Mouse (Mus musculus): ENCODE results near the gene Itpkc.

The Itpkc gene

GRCm38 (mm10) chr7:27235726-27236125 is 7.3 kb upstream of the Itpkc start:
- DNase-seq (ENCODE audit: low read depth) = no peak

GRCm38 (mm10) chr7:27233300-27233699 is 4.8 kb upstream of the Itpkc start:
- DNase-seq (ENCODE audit: low read depth) = no peak

DNA sequence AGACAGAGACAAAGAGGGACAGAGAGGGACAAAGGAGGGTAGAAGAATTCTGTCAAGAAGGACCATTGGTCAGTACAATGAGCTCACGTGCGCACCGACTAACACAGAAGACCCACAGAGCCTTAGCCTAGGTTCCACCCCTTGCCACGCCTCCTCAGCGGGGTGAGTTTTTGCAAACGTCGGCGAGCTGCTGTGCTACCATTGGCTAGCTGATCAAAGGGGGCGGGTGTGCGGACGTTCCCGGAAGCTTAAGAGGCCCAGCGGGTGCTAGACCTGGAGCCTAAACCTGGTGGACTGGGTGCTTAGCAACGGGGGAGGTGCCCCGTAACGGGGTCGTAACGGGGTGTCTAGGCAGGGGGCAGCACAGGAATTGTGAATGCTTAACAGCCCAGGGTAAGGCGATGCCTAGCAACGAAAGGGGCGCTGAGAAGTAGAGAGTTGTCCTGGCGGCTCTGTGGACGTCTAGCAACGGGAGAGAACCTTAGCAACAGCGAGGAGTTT is 4.4 kb upstream of the Itpkc start, which contains the start of gene Coq8b:
Gene Coq8b (plus strand): TSS at position 243 of the 501 bp plus-strand sequence.
- peak; percentile 94 for DNase-seq (ENCODE audit: low read depth)

- no peak for DNase-seq (ENCODE audit: low read depth)
These were observed 3.4 kb upstream of the Itpkc start for GRCm38 (mm10) chr7:27231693-27232331.

- DNase-seq (ENCODE audit: low read depth) = peak; percentile 60
These were observed 2.3 kb upstream of the Itpkc start for GRCm38 (mm10) chr7:27230781-27231180.

DNA sequence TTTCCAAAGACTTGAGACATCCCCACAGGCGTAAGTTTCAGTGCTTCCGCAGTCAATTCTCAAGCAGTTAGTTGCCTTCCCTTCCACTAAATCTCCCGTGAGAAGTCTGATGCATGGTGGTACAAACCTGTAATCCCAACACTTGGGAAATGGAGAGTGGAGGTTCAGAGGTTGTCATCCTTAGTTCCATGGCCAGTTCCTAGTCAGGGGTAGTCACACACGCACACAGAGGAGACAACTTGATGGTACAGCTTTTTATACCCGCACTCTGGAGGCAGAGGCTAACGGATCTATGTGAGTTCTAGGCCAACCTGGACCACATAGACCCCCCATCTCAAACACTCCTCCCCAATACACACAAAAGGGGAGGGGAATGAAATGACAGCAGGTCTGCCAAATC is 404 bp upstream of the Itpkc start:
- DNase-seq (ENCODE audit: low read depth) = no peak

DNA sequence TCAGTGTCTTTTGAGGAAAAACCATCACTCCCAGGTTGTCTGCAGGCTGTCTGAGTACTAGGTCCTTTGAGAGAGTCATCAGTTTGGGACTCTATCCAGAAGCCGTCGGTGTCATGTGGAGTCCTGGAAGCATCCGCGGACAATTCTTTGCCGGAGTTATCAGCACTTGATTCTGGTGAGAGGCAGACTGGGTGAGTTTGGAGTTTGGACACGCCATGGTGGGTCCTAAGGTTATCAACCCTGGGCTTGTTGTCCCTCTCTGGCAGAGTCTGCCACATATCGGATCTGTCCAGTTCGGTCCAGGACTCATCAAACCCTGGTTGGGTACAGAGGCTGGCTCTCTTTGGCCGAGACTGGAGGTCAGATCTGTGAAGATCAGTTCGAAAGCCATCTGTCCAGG is 785 bp downstream of the Itpkc start:
- peak; percentile 35 for DNase-seq (ENCODE audit: low read depth)

- DNase-seq (ENCODE audit: low read depth) = no peak
These were observed 1.2 kb downstream of the Itpkc start for GRCm38 (mm10) chr7:27227276-27227675.

- no peak for DNase-seq (ENCODE audit: low read depth)
These were observed 3.4 kb downstream of the Itpkc start for GRCm38 (mm10) chr7:27224877-27225575.

- DNase-seq (ENCODE audit: low read depth) = no peak
These were observed 5.9 kb downstream of the Itpkc start for GRCm38 (mm10) chr7:27222538-27222937.

- DNase-seq (ENCODE audit: low read depth) = no peak
These were observed 6.5 kb downstream of the Itpkc start for GRCm38 (mm10) chr7:27221939-27222338.

DNA sequence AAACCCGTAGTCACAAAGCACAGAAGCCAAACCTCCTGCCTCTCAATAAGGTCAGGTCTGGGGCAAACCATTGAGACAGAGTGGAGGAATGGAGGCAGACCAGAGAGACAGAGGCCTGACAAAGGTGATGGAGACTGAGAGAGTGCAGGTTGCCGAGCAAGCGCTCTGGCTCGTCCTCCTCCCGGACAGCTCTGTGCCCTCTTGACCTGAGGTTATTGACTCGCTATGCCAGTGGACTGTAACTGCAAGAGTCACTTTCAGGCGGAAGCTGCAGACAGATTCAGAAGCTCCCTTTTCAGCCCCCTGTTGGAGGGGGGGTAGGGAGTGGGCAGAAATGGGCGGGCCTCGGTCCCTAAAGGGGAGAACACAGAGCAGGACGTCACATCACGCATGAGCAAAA is 8.5 kb downstream of the Itpkc start:
- no peak for DNase-seq (ENCODE audit: low read depth)

- DNase-seq (ENCODE audit: low read depth) = no peak
These were observed 9.9 kb downstream of the Itpkc start for GRCm38 (mm10) chr7:27218586-27218985.

DNA sequence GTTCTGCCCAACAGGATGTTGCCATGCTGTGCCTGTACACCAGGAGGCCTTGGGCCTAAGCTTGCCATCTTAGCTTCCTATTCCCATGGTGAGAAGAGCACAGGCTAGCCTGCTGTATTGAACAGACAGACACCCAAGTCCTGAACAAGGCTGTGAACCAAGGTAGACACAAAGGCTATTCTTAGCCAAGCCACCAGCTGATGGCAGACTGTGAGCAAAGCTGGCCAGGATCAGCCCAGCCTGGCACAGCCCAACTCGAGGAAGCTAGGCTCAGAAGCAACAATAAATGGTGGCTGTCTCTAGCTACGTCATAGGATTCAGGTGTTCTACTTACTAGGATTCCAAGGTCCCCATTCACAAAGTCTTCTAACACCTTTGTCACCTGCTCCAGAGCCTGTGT is 15.8 kb downstream of the Itpkc start:
- no peak for DNase-seq (ENCODE audit: low read depth)

DNA sequence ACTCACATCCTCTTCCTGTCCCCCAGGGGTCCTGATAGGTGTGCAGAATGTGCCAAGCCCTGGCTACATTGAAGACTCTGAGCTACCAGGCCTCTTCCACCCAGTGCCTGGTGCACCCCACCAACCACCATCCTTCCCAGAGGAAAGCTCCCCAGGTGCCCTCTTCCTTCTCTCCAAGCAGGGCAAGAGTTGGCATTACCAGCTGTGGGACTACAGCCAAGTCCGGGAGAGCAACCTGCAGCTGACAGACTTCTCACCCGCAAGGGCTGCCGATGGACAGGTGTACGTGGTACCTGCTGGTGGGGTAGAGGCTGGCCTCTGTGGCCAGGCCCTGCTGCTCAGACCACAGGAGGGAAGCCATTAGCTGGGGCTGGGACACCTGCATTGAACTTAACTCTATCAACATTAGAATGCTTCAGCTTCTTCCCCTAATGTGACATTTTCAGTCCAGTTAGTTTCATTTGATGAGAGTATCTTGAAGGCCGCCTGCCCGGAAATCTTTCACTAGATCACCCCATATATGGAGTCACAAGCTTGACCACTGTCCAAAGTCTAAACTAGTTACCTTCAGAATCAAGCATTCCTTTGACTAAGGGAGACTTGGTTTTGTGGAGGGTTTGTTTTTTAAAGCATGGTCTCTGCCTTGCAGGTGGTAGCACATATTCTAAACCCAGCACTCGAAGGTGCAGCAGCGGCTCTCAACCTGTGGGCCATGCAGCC is 24.6 kb downstream of the Itpkc start:
- DNase-seq (ENCODE audit: low read depth) = no peak

- DNase-seq (ENCODE audit: low read depth) = no peak
These were observed 29.7 kb downstream of the Itpkc start for GRCm38 (mm10) chr7:27198779-27199178.

DNA sequence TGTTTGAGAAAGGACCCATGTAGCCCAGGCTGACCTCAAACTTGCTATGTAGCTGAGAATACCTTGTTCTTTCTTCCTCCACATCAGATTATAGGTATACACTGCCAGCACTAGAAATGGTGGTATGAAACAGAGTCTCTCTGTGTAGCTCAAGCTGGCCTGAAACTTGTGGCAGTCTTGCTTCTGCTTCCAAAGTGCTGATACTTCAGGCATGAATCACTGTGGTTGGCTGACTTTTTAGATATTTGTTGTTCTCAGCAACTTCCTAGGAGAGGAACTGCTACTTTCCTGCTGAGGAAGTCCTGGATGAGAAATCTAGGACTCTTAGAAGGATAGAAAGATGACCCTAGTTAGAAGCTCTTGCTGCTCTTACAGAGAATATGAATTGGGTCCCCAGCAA is 30.1 kb downstream of the Itpkc start:
- DNase-seq (ENCODE audit: low read depth) = no peak

DNA sequence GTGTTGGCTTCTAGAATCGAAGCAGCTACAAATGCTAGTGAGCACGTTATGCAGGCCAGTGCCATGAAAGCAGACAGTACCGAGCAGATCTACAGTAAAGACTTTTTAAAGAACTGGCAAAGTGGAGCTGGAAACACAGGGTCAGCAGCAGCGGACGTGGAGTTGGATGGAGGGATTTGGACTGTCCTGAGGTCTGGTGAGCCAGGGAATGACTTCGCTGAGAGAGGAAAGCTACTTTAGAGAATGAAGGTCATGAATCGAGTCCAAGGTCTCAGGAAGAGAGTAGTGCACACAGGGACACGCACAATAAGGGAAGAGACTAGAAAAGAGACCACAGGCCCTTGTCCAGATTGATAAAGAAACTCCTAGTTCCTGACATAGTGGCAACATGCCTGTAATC is 30.8 kb downstream of the Itpkc start:
- DNase-seq (ENCODE audit: low read depth) = no peak

GRCm38 (mm10) chr7:27197136-27197535 is 31.3 kb downstream of the Itpkc start:
- DNase-seq (ENCODE audit: low read depth) = no peak

DNA sequence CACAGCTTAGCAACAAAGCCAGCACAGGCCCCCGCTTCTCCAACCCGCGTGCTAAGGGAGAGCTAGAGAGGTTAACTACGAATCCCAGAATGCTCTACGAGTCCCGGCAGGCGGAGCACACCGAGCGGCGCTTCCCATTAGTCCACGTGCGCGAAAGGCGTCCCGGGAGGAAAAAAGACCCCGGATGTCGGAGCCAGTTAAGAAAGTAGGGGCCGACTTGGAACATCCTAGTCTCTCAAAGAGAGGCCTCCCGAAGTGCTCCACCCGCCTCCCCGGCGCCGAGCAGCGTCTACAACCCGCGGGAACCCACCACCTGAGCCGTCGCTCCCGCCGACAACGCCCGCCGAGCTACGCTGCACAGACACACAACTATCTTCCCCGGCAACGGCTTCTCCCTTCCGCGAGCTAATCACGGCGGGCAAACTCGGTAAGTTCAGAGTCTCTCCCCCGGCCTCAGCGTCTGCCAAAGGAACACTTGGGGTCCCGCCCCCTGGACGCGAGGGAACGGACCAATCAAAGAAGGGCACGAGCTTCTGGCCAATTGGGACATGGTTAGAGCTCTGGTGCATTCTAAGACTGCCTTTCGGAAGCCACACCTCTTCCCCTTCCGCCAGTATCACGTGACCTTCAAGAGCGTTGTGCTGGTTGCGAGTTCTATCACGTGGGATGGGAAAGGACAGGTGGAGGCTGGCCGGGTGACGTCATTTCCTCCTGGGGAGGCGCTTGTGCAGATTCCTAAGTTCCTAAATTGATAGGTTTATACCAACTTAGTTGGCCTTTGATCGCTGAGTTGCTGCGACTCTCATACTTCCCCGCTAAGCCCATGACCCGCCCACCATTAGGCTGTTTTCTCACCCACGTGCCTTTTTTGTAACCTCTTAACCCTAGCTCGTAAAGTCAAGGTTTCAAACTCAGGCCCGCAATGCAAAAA is 32.5 kb downstream of the Itpkc start, which contains the start of the genes BC024978 and Snrpa:
Gene BC024978 (plus strand): TSS at position 101 of the 931 bp plus-strand sequence.
Gene Snrpa (minus strand): TSS at position 591 of the 931 bp plus-strand sequence.
- DNase-seq (ENCODE audit: low read depth) = peak; percentile 97

DNA sequence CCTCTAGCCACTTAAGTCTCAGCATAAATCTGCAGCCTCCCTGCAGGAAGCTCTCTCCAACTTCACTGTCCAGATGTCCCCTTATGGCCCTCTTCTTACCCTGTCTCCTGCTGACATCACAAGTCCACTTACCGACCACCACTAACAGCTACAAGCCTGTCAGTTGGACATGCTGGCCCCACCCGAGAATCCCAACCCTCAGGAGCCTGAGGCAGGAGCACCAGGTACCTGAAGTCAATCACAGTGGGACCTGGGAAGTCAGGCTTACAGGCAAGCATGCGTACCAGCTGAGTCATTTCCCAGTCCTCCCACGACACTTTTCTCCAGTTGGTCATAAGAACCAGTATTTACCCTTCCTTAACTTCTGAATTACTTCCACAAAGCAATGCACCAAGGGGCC is 34.7 kb downstream of the Itpkc start:
- DNase-seq (ENCODE audit: low read depth) = no peak

- no peak for DNase-seq (ENCODE audit: low read depth)
These were observed 36.0 kb downstream of the Itpkc start for GRCm38 (mm10) chr7:27192434-27192833.

Measured in naive thymus-derived CD4-positive, alpha-beta T cell, adult 2 months (primary cell).